Mouse (Mus musculus) c-Kit-positive CD71-positive TER-119-positive erythroid progenitor cells, embryonic 14.5 days (primary cell): ENCODE measurements at regions not wholly inside any gene's neighbourhood (a gene's known extent, or its start where the extent isn't known, plus 50 kb on each side); places are given as distances from the start of the nearest gene placed in this dataset.
"Not testable (repeated sequence)": the region's sequence is repeated elsewhere in the genome, so short reads cannot be mapped to it uniquely, and the experiment has no call there.

ENCODE experiments used
- DNase-seq: peaks from one replicate; pipeline ENCODE4 v3.0.0-alpha.2; 2013; ENCODE audit warnings: low spot score

- DNase-seq = peak; percentile 50
Measured at GRCm38 (mm10) chr13:74563483-74564330, 69.9 kb upstream of the Zfp825 start.

GRCm38 (mm10) chr13:74564331-74564727 is 70.5 kb upstream of the Zfp825 start:
- not testable (repeated sequence) for DNase-seq

- peak; percentile 11 for DNase-seq
Measured at GRCm38 (mm10) chr13:74569967-74570366, 69.4 kb upstream of the Erap1 start.
